Mouse (Mus musculus) liver, embryonic 14.5 days (tissue): Measurements from ENCODE around the gene Cox8a.

Source experiments
- CTCF ChIP-seq: IDR thresholded peaks from 2 replicates; pipeline ENCODE4 v1.5.1; 2016; ENCODE audit warnings: antibody characterized with exemption, low read depth, control low read depth
- EP300 ChIP-seq: IDR thresholded peaks from 2 replicates; pipeline ENCODE4 v1.6.1; 2016; ENCODE audit warnings: antibody characterized with exemption, low read depth

DNA sequence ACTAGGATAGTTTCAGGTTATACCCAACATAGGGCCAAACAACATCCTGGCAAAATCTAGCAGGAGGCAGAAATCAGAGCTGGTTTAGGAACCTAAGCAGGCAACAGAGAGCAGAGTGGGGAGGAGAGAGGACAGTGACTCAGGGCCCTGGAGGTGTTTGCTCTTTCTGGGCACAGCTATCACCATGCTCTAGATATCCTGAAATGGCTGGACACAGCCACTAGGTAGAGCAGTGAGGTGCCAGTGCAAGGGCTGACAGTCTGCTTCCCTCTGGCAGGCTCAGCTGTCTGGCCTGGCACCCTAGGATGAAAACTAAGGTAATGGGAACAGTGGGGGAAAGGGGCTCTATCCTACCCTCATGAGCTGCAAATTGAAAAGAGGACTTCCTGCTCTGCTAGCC, 6.1 kb upstream of the Cox8a start:
- TF ChIP-seq EP300 (no peak), CTCF (no peak)
